Mouse (Mus musculus): ENCODE data around the gene Olig1.

DNA sequence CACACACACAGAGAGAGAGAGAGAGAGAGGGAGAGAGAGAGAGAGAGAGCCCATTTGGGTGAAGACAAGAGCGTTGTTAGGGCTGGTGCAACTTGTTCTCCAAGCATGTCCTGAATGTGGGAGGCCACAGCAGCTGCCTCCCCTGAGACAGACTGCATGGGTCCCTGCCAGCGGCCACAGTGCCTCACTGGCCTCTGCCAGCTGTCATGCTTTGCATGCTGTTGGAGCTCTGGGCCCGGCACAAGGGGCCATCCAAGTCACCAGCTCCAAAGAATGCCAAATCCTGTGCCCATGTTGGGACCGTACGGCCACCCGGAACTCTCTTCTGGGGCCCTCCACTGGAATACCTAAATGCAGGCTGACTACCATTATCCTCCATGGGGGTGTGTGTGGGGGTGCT, 3.6 kb upstream of the Olig1 start:
- TF ChIP-seq CTCF (IDR thresholded peaks at IDR 0.05; ENCODE audit: borderline replicate concordance, insufficient read depth, low read depth, low read length), result no peak
- TF ChIP-seq POLR2A (IDR thresholded peaks at IDR 0.05; ENCODE audit: borderline replicate concordance, insufficient read depth, low read length), result no peak
